Mouse (Mus musculus): ENCODE data around the gene Brsk2. TPM values are rescaled to one million over a fixed set of nuclear protein-coding genes. Genes with fewer than 3 reads are reported as not detected.

Brsk2 gene
- polyA plus RNA-seq, 1 experiment from 2014 or later: 0.64 TPM

DNA sequence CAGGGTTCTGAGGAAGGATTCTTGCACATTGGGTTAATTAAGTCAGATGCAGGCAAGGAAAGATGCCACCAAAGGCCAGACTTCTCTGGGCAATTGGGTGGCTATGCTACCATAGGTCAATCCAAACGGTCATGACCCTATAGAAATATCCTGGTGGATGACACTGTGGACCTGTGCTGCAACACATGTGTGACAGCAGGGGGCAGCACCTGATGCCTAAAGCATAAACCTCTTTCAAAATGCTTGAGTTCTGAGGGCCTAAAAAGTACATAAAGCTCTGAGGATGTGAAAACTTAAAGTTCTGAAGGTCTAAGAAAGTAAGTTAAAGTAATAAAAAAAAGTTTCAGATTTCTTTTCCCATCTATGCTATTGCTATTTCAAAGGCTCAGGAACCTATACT is 67.0 kb downstream of the Brsk2 start:
- no peaks in the 10 kb centered on the region for H3K27me3 ChIP-seq (ENCODE audit: low read depth, poor library complexity, severe bottlenecking)
- H3K27ac ChIP-seq: no peak overlapping the region
- no peak overlapping the region for H3K4me3 ChIP-seq
- H3K36me3 ChIP-seq: peaks cover 42% of the 10 kb centered on the region
- DNase-seq (ENCODE audit: low spot score): peak; percentile 41
- 81% methylated on average over 1 of the region's 1 CpGs for WGBS
- no peaks in the 10 kb centered on the region for H3K9me3 ChIP-seq (replicated peaks)
- H3K4me1 ChIP-seq: peaks cover 5% of the 10 kb centered on the region

DNA sequence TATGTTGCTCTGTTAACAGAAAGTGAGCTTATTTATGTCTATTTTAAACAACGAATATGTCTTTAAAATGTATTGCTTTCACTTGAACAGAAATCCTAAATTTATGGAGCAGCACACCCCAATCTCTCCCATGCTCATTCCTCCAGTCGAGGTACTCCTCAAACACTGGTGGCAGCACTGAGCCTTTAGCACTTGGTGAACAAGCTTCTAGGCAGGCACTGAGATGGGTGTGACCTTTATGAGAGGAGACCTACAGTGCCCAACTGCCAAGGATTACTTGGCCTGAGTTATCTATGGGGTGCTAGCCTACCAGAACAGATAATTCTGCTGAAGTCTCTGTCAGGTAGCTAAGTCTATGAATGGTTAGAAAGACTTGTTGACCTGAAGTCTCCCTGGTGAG is 70.1 kb downstream of the Brsk2 start:
- H3K36me3 ChIP-seq: peaks cover 17% of the 10 kb centered on the region
- H3K4me1 ChIP-seq: peaks cover 5% of the 10 kb centered on the region
- no peaks in the 10 kb centered on the region for H3K9me3 ChIP-seq (replicated peaks)
- no peak for DNase-seq (ENCODE audit: low spot score)
- no peak overlapping the region for H3K27ac ChIP-seq
- H3K27me3 ChIP-seq (ENCODE audit: low read depth, poor library complexity, severe bottlenecking): no peaks in the 10 kb centered on the region
- WGBS: 65% methylated on average over 2 of the region's 2 CpGs
- H3K4me3 ChIP-seq: no peak overlapping the region

DNA sequence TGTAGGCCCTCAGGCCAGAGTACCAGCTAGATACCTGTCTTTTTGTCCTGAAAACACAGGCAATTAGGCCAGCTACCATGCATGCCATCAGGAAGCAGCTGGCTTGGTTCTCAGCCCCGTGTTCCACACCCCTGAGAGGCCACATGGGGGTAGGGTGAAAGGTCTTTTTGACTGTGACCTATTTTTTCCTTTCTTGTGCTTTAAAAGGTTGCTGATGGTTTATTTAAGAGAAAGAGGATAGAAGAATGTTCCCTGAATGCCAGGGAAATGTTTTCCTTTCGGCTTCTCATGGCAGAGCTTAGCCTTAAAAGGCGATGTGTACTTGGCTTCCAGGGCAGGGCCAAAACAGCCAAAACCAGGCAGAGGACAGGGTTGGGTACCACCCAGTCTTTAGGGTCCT is 71.3 kb downstream of the Brsk2 start:
- no peaks in the 10 kb centered on the region for H3K9me3 ChIP-seq (replicated peaks)
- DNase-seq (ENCODE audit: low spot score): no peak
- WGBS: 76% methylated on average over 3 of the region's 3 CpGs
- H3K27ac ChIP-seq: no peak overlapping the region
- H3K36me3 ChIP-seq: peaks cover 6% of the 10 kb centered on the region
- no peak overlapping the region for H3K4me3 ChIP-seq
- peaks cover 9% of the 10 kb centered on the region for H3K4me1 ChIP-seq
- no peaks in the 10 kb centered on the region for H3K27me3 ChIP-seq (ENCODE audit: low read depth, poor library complexity, severe bottlenecking)

DNA sequence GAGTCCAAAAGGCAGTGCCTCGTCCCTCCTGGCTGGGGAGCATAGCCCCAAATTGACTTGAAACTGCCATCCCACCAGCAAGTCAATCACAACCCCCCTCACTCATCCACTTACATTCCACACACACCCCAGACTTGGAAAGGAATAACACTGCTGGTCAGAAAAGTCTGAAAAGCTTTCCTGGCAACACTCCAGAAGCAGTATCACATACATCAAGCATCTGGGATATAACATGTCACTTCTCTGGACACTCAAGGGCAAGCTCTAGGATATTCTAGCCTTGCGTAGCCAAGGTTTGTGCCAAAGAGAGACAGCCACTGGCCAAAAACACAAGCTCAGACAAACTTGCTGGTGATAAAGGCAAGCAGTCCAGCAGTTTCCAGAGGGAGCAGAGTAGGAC is 75.6 kb downstream of the Brsk2 start:
- DNase-seq (ENCODE audit: low spot score): no peak
- Histone ChIP-seq H3K27ac (no peak overlapping the region), H3K36me3 (no peaks in the 10 kb centered on the region), H3K4me1 (peaks cover 12% of the 10 kb centered on the region), H3K27me3 (ENCODE audit: low read depth, poor library complexity, severe bottlenecking) (no peaks in the 10 kb centered on the region), H3K9me3 (replicated peaks) (no peaks in the 10 kb centered on the region), H3K4me3 (no peak overlapping the region)
- WGBS: 88% methylated on average over 2 of the region's 2 CpGs

DNA sequence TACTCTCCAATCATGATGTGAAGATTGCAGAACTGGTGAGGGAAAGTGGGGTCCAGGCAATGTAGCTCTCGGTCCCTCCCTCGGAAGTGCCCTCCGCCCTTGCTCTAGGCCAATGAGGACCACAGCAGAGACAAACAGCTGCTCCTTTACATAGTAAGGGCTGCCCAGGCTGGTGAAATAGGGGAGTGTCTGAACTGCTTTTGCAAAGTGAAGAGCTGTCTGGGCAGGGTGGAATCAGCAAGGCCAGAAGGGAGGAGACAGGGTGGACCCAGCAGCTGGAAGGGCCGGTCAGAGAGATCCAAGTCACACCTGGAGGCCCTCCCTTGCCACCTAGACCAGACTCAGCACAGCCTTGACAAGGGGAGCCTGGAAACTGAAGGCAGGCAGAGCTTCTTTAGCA is 76.4 kb downstream of the Brsk2 start:
- no peaks in the 10 kb centered on the region for H3K36me3 ChIP-seq
- no peak for DNase-seq (ENCODE audit: low spot score)
- no peak overlapping the region for H3K27ac ChIP-seq
- H3K4me1 ChIP-seq: peaks cover 12% of the 10 kb centered on the region
- H3K27me3 ChIP-seq (ENCODE audit: low read depth, poor library complexity, severe bottlenecking): no peaks in the 10 kb centered on the region
- H3K9me3 ChIP-seq (replicated peaks): no peaks in the 10 kb centered on the region
- 70% methylated on average over 4 of the region's 4 CpGs for WGBS
- H3K4me3 ChIP-seq: no peak overlapping the region

DNA sequence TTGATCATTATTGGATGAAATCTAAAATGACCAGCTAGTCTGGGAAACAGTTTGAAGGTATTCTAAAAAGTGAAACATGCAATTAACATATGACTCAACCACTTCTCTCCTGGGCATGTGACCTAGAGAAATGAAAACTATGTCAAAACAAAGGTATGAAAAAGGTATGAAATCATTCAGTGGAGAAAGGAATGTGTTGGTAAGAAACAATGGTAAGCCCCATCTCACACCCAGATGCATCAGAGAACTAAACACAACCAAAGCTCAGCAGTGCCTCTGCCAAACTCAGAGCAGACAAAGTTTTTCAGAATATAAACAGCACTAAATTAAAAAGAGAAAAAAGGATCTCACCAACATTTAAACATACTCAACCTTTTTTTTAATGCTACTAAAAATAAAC is 80.5 kb downstream of the Brsk2 start:
- no peak for DNase-seq (ENCODE audit: low spot score)
- Histone ChIP-seq H3K27ac (no peak overlapping the region), H3K9me3 (replicated peaks) (no peaks in the 10 kb centered on the region), H3K27me3 (ENCODE audit: low read depth, poor library complexity, severe bottlenecking) (no peaks in the 10 kb centered on the region), H3K36me3 (0 out of 2 replicates have a peak, but pooled peaks cover 2% of the 10 kb centered on the region), H3K4me1 (peaks cover 12% of the 10 kb centered on the region), H3K4me3 (no peak overlapping the region)

DNA sequence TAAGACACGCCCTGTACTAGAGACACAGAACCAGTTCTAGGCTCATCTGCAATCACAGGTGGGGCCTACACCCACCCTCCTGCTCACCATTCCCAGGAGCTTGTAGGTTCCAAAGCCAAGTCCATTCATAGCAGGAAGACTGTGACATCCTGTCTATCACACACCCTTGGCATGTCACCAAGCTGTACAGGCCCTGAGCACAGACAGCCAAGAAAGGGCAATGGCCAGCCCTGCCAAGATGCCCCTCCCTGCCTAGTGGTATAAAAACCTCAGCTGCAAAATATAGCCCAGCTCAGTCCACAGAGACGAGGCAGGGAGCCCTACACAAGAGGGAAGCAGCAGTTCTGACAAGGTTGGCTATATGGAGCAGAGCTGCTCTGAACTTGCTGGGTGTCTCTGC is 84.6 kb downstream of the Brsk2 start:
- 84% methylated on average over 2 of the region's 2 CpGs for WGBS
- 0 out of 2 replicates have a peak, but pooled peaks cover 2% of the 10 kb centered on the region for H3K36me3 ChIP-seq
- no peaks in the 10 kb centered on the region for H3K27me3 ChIP-seq (ENCODE audit: low read depth, poor library complexity, severe bottlenecking)
- DNase-seq (ENCODE audit: low spot score): no peak
- H3K27ac ChIP-seq: no peak overlapping the region
- H3K4me1 ChIP-seq: 0 out of 2 replicates have a peak, but pooled peaks cover 3% of the 10 kb centered on the region
- H3K9me3 ChIP-seq (replicated peaks): no peaks in the 10 kb centered on the region
- no peak overlapping the region for H3K4me3 ChIP-seq

DNA sequence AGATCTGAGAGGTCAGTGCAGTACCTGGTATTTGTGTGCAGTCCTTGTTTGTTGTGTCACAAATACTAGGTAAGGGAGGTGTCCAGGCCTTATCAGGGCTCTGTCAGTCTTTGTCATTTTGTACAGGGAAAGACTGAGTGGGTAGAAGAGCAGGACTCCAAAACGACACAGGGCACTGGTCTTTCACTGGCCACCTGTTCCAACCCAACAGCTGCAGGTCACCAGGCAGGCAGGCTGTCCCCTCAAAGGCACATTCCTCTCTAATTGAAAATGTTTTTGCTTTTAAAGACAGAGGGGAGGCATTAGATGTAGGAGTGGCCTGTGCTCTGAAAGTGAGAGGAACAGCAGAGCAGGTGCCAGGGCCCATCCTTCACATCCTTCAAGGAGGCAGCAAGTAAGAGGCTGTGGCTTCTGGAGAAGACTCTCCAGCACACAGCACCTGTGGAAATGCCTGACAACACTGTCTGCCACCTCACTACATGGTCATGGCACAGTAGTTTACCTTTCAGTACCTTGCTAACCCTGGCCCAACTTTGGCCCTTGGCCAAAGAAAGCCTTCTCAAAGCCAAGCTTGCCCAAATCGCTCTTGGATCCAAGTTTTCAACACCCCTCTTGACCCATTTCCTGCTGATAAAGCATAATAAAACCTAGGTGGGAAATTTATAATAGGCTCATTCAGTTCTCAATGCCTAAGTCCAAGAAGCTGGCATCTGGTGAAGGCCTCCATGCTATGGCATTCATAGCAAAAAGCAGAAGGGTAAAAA is 85.7 kb downstream of the Brsk2 start:
- 0 out of 2 replicates have a peak, but pooled peaks cover 2% of the 10 kb centered on the region for H3K36me3 ChIP-seq
- no peak for DNase-seq (ENCODE audit: low spot score)
- no peaks in the 10 kb centered on the region for H3K9me3 ChIP-seq (replicated peaks)
- H3K4me3 ChIP-seq: no peak overlapping the region
- 75% methylated on average over 2 of the region's 2 CpGs for WGBS
- no peaks in the 10 kb centered on the region for H3K27me3 ChIP-seq (ENCODE audit: low read depth, poor library complexity, severe bottlenecking)
- H3K4me1 ChIP-seq: 0 out of 2 replicates have a peak, but pooled peaks cover 3% of the 10 kb centered on the region
- H3K27ac ChIP-seq: no peak overlapping the region

DNA sequence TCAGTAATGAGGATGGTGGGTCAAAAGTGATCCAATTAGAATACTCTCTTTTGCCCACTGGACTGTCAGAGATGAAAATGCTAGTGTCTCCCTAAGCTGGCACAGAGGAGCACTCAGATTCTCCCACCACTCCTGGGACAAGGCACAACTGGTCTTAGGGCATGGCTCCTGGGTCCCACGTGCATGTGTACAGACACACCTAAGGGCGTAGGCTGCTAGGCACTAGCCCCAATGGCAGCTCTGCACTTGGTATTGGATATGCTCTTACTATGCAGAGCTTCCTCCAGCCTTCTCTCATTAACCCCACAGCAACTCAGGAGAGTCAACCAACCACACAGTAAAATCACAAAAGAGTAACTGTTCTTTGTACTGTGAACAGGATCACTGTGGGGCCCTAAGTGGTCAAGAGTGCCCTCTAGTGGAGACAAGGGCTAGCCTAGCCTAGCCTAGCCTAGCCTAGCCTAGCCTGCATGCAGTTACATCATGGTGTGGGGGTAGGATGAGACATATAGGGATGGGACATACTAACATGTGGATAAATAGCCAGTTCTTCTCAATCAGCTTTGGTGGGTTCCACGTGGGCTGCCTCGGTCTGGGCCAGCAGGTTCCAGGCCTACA is 88.1 kb downstream of the Brsk2 start:
- Histone ChIP-seq H3K27ac (no peak overlapping the region), H3K9me3 (replicated peaks) (no peaks in the 10 kb centered on the region), H3K36me3 (no peaks in the 10 kb centered on the region), H3K4me1 (0 out of 2 replicates have a peak, but pooled peaks cover 3% of the 10 kb centered on the region), H3K27me3 (ENCODE audit: low read depth, poor library complexity, severe bottlenecking) (no peaks in the 10 kb centered on the region), H3K4me3 (no peak overlapping the region)
- WGBS: 74% methylated on average over 4 of the region's 4 CpGs
- DNase-seq (ENCODE audit: low spot score): peak; percentile 35

DNA sequence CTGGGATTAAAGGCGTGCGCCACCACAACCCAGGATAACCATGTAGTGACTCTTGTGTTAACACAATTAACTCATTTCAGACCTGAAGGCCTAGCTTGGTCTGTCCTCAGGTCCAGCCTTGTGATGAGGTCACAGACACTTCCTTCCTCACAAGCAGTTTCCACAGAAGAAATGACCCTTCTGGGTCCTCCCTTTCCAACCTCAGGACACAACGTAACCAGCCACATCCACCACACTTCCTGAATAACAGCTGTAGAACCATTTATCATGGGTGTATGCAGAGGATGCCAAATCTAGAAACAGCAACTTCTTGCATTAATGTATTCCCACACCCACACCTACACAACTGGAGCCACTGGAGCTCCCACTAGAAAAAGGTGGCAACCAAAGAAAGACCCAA is 91.2 kb downstream of the Brsk2 start:
- no peaks in the 10 kb centered on the region for H3K27me3 ChIP-seq (ENCODE audit: low read depth, poor library complexity, severe bottlenecking)
- no peak overlapping the region for H3K27ac ChIP-seq
- no peaks in the 10 kb centered on the region for H3K4me1 ChIP-seq
- WGBS: 93% methylated on average over 3 of the region's 3 CpGs
- H3K36me3 ChIP-seq: peaks cover 3% of the 10 kb centered on the region; the same call in 1 of the 2 replicates
- no peaks in the 10 kb centered on the region for H3K9me3 ChIP-seq (replicated peaks)
- H3K4me3 ChIP-seq: no peak overlapping the region
- DNase-seq (ENCODE audit: low spot score): no peak

DNA sequence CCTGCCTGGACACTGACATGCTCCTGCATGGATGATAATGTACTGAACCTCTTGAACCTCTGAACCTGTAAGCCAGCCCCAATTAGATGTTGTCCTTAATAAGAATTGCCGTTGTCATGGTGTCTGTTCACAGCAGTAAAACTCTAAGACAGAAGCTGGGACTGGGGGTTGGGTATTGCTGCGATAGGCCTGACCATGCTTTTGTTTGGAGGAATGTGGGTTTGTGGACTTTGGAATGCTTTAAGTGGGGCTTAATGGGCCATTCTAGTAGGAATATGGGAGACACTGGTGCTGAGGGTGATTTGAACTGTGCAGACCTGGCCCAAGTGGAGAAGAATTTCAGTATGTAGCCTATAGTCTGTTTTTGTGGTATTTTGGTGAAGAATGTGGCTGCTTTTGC is 95.8 kb downstream of the Brsk2 start:
- no peak for DNase-seq (ENCODE audit: low spot score)
- Histone ChIP-seq H3K9me3 (replicated peaks) (no peaks in the 10 kb centered on the region), H3K27ac (no peak overlapping the region), H3K27me3 (ENCODE audit: low read depth, poor library complexity, severe bottlenecking) (no peaks in the 10 kb centered on the region), H3K36me3 (peaks cover 21% of the 10 kb centered on the region), H3K4me3 (no peak overlapping the region), H3K4me1 (no peaks in the 10 kb centered on the region)
- WGBS: 66% methylated on average over 2 of the region's 2 CpGs

DNA sequence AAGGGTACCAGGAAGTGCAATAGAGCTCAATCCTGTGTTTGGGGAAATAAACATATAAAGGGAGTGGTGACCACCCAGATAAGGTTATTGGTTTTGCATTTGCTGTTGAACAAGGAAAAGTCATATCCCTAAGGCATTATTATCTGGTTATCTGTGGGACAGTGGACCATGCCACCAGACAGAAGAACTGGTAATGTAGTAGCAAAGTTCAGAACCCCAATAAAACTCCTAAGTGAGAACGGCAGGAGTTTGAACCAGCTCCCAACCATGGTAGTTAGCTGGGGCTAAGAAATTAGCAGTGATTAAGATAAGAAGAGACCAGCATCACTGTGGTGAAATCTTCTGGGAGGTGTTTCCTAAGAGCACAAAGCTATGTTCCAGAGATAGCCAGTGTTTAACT is 96.4 kb downstream of the Brsk2 start:
- DNase-seq (ENCODE audit: low spot score): no peak
- peaks cover 21% of the 10 kb centered on the region for H3K36me3 ChIP-seq
- H3K9me3 ChIP-seq (replicated peaks): no peaks in the 10 kb centered on the region
- H3K4me3 ChIP-seq: no peak overlapping the region
- H3K27ac ChIP-seq: no peak overlapping the region
- no peaks in the 10 kb centered on the region for H3K27me3 ChIP-seq (ENCODE audit: low read depth, poor library complexity, severe bottlenecking)
- WGBS: 53% methylated on average over 1 of the region's 1 CpGs
- no peaks in the 10 kb centered on the region for H3K4me1 ChIP-seq

DNA sequence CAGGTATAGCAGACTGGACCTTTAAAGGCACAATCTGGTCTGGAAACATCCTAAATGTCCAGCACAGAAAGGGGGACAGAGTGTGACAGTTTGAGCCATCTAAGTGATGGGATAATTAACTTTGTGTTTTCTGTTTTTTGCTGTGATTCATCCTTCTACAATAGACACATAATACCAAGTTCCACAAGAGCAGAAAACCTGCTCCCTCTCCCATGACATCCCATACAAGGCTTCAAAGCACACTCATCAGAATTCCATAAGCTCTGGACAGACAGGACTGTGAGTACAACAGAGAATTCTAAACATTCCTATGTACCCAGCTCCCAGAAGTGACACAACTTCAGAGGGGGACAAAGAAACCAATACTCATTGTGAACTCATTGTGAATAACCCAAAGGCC is 101.0 kb downstream of the Brsk2 start:
- Histone ChIP-seq H3K4me1 (no peaks in the 10 kb centered on the region), H3K27me3 (ENCODE audit: low read depth, poor library complexity, severe bottlenecking) (no peaks in the 10 kb centered on the region), H3K4me3 (no peak overlapping the region), H3K27ac (no peak overlapping the region), H3K36me3 (peaks cover 47% of the 10 kb centered on the region), H3K9me3 (replicated peaks) (no peaks in the 10 kb centered on the region)
- DNase-seq (ENCODE audit: low spot score): no peak
